Mouse (Mus musculus) small intestine, adult 2 months (tissue): ENCODE measurements around the gene Spsb2. TPM values are rescaled to one million over a fixed set of nuclear protein-coding genes. Genes with fewer than 3 reads are reported as not detected.
A peak's percentile ranks its signal among the peaks of the same experiment; 100 is the strongest.

ENCODE experiments used
- H3K27ac ChIP-seq: fragments of 200-500 bp; 2 replicates; pipeline ENCODE4 v1.5.1; 2012; ENCODE audit warnings: low read depth, low read length, control low read depth, inconsistent platforms; ENCODE audit not compliant: insufficient read depth
- H3K27me3 ChIP-seq: fragments of 200-500 bp; 2 replicates; pipeline ENCODE4 v1.6.1; 2012; ENCODE audit warnings: mild to moderate bottlenecking, moderate library complexity, low read length, inconsistent platforms; ENCODE audit not compliant: control insufficient read depth, insufficient read depth
- H3K36me3 ChIP-seq: fragments of 200-500 bp; 2 replicates; pipeline ENCODE4 v1.6.1; 2012; ENCODE audit warnings: mild to moderate bottlenecking, low read length, control low read depth, inconsistent platforms; ENCODE audit not compliant: control insufficient read depth, insufficient read depth
- H3K4me1 ChIP-seq: fragments of 200-500 bp; 2 replicates; pipeline ENCODE4 v1.6.1; 2012; ENCODE audit warnings: low read length, inconsistent platforms, mixed read lengths; ENCODE audit not compliant: control insufficient read depth, insufficient read depth, insufficient read length
- H3K4me3 ChIP-seq: fragments of 200-500 bp; 2 replicates; pipeline ENCODE4 v1.5.1; 2012; ENCODE audit warnings: low read depth, mild to moderate bottlenecking, control low read depth, inconsistent platforms, low read length, moderate library complexity
- CTCF ChIP-seq: fragments of 200-500 bp; IDR thresholded peaks from 2 replicates; pipeline ENCODE4 v1.5.1; 2012; ENCODE audit warnings: low read depth, mild to moderate bottlenecking, control low read depth, inconsistent platforms, low read length, moderate library complexity, mixed read lengths; ENCODE audit not compliant: insufficient replicate concordance, insufficient read length; ENCODE audit errors: extremely low read depth
- POLR2A ChIP-seq: fragments of 200-500 bp; IDR thresholded peaks from 2 replicates; pipeline ENCODE4 v1.6.1; 2012; ENCODE audit warnings: low read depth, mild to moderate bottlenecking, control low read depth, inconsistent platforms, low read length, moderate library complexity
- WGBS: fragments of 180-500 bp; shearing (Covaris S2); methylation state at CpG from one replicate; pipeline ENCODE4 v1.1.7; 2018; 5-methylcytosine and 5-hydroxymethylcytosine counted together
- polyA plus RNA-seq: library from polyadenylated mRNA; depleted of rRNA; stranded (reverse); fragments of >200 nt; gene quantifications from 2 replicates; pipeline ENCODE4 v1.2.3, GENCODE M21; 2012; rRNA removed

Spsb2 gene
- polyA plus RNA-seq, 1 experiment: 38.8 TPM

- Histone ChIP-seq H3K4me3 (no peak overlapping the region), H3K36me3 (no peaks in the 10 kb centered on the region)
Measured at GRCm38 (mm10) chr6:124859725-124860124, 51.3 kb downstream of the Spsb2 start.

More at GRCm38 (mm10) chr6:124859725-124860124, 51.3 kb downstream of the Spsb2 start:
- Histone ChIP-seq H3K27ac (no peak overlapping the region), H3K4me1 (peaks cover 4% of the 10 kb centered on the region), H3K27me3 (peaks cover 38% of the 10 kb centered on the region)
- WGBS: 9% methylated on average over 12 of the region's 12 CpGs
- TF ChIP-seq CTCF: peak; percentile 81
- no peak for TF ChIP-seq POLR2A

Other genes starting within 250 kb of the Spsb2 start
- not detected in 2 replicates for gene C1rb, start 238.4 kb upstream of the Spsb2 start, polyA plus RNA-seq
- gene C1s2, start 172.6 kb upstream of the Spsb2 start, polyA plus RNA-seq: not detected in 2 replicates
- gene Lpcat3, start 145.6 kb upstream of the Spsb2 start, polyA plus RNA-seq: 127 and 323 TPM in 2 replicates
- gene Emg1, start 96.5 kb upstream of the Spsb2 start, polyA plus RNA-seq: 26.8 and 34.9 TPM in 2 replicates
- 87.7 and 122 TPM in 2 replicates for gene Phb2, start 96.3 kb upstream of the Spsb2 start, polyA plus RNA-seq
- gene Ptpn6, start 69.9 kb upstream of the Spsb2 start, polyA plus RNA-seq: 23.0 and 41.0 TPM in 2 replicates
- gene Grcc10, start 67.3 kb upstream of the Spsb2 start, polyA plus RNA-seq: 80.4 and 143 TPM in 2 replicates
- not detected in 2 replicates for gene Gm45234, start 52.6 kb upstream of the Spsb2 start, polyA plus RNA-seq
- gene Atn1, start 52.1 kb upstream of the Spsb2 start, polyA plus RNA-seq: 42.8 and 92.6 TPM in 2 replicates
- 1.3 and 1.7 TPM in 2 replicates for gene Eno2, start 39.0 kb upstream of the Spsb2 start, polyA plus RNA-seq
- 0.14 and 0.41 TPM in 2 replicates for gene Lrrc23, start 28.9 kb upstream of the Spsb2 start, polyA plus RNA-seq
- 420 and 801 TPM in 2 replicates for gene Tpi1, start 5.6 kb downstream of the Spsb2 start, polyA plus RNA-seq
- 26.7 and 53.0 TPM in 2 replicates for gene Usp5, start 20.8 kb downstream of the Spsb2 start, polyA plus RNA-seq
- 32.2 and 52.9 TPM in 2 replicates for gene Cdca3, start 20.9 kb downstream of the Spsb2 start, polyA plus RNA-seq
- 0.05 and 0.19 TPM in 2 replicates for gene Gnb3, start 31.6 kb downstream of the Spsb2 start, polyA plus RNA-seq
- gene P3h3, start 49.1 kb downstream of the Spsb2 start, polyA plus RNA-seq: 8.1 and 8.7 TPM in 2 replicates
- gene Gpr162, start 55.3 kb downstream of the Spsb2 start, polyA plus RNA-seq: 1.2 and 1.7 TPM in 2 replicates
- 3.7 and 5.8 TPM in 2 replicates for gene Cd4, start 79.6 kb downstream of the Spsb2 start, polyA plus RNA-seq
- 4.5 and 7.0 TPM in 2 replicates for gene Lag3, start 103.0 kb downstream of the Spsb2 start, polyA plus RNA-seq
- gene Ptms, start 111.4 kb downstream of the Spsb2 start, polyA plus RNA-seq: 683 and 1,784 TPM in 2 replicates
- 212 and 412 TPM in 2 replicates for gene Mlf2, start 122.7 kb downstream of the Spsb2 start, polyA plus RNA-seq
- gene Cops7a, start 156.9 kb downstream of the Spsb2 start, polyA plus RNA-seq: 82.6 and 131 TPM in 2 replicates
- gene Pianp, start 188.0 kb downstream of the Spsb2 start, polyA plus RNA-seq: 2.8 and 5.0 TPM in 2 replicates
- 28.6 and 57.0 TPM in 2 replicates for gene Zfp384, start 200.5 kb downstream of the Spsb2 start, polyA plus RNA-seq
- gene Ing4, start 231.1 kb downstream of the Spsb2 start, polyA plus RNA-seq: 14.2 and 32.7 TPM in 2 replicates
- gene Acrbp, start 241.0 kb downstream of the Spsb2 start, polyA plus RNA-seq: 7.5 and 18.2 TPM in 2 replicates